8 mouse cellular contexts compared by ENCODE assay signal in the genomic region with DNA sequence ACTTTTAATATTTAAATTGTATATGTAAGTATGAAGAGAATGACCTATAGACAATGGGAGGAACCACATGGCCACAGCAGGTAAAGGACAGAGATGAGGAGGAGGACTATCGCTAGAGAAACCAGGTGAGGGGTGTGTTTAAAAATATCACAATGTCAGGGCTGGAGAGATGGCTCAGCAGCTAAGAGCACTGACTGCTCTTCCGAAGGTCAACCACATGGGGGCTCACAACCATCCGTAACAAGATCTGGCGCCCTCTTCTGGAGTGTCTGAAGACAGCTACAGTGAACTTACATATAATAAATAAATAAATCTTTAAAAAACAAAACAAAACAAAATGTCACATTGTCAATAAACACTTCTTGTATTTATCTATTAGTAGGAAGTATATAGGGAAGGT.
DNase-seq lines count a peak whose midpoint lies in the region; ATAC-seq and TF ChIP-seq lines count a peak whose summit lies in the region.
"Not testable (repeated sequence)": the region's sequence is repeated elsewhere in the genome, so short reads cannot be mapped to it uniquely, and the experiment has no call there.

No protein-coding gene starts in this region.

- not testable (repeated sequence) for H3K36me3 ChIP-seq in hindbrain, postnatal 0 days (ENCODE audit: insufficient read depth, low read length)

- H3K27me3 ChIP-seq in hindbrain, postnatal 0 days (ENCODE audit: insufficient read depth, low read length) = not testable (repeated sequence)

- H3K27ac ChIP-seq in embryonic fibroblast, embryonic 13.5 days (ENCODE audit: insufficient read depth, low read length); hindbrain, postnatal 0 days; left cerebral cortex, adult 2 months: not testable (repeated sequence)

- 11% methylated on average over 4 of the region's 4 CpGs for WGBS in hindbrain, postnatal 0 days

- not testable (repeated sequence) for TF ChIP-seq POLR2A in embryonic fibroblast, embryonic 13.5 days (IDR thresholded peaks at IDR 0.05; ENCODE audit: low read depth, low read length)

- ATAC-seq in hindbrain, postnatal 0 days = not testable (repeated sequence)

- not testable (repeated sequence) for H3K4me2 ChIP-seq in hindbrain, postnatal 0 days (ENCODE audit: low read depth, low read length)

- H3K4me3 ChIP-seq in embryonic fibroblast, embryonic 13.5 days (ENCODE audit: insufficient read depth, low read length); hindbrain, postnatal 0 days (ENCODE audit: low read length); left cerebral cortex, adult 2 months: not testable (repeated sequence)

- peak; percentile 30; the same call in 1 of the 2 replicates for TF ChIP-seq CTCF in embryonic fibroblast, embryonic 13.5 days (IDR thresholded peaks at IDR 0.05; ENCODE audit: borderline replicate concordance, insufficient read depth, low read length)
- TF ChIP-seq CTCF in hindbrain, postnatal 0 days (IDR thresholded peaks at IDR 0.05; ENCODE audit: low read depth) = peak; percentile 58
- TF ChIP-seq CTCF in left cerebral cortex, adult 2 months (IDR thresholded peaks at IDR 0.05) = peak; percentile 35

- H3K4me1 ChIP-seq in embryonic fibroblast, embryonic 13.5 days (ENCODE audit: control insufficient read depth, insufficient read depth, low read length); hindbrain, postnatal 0 days (ENCODE audit: insufficient read depth, low read length): not testable (repeated sequence)

- H3K9me3 ChIP-seq in hindbrain, postnatal 0 days (ENCODE audit: low read length) = not testable (repeated sequence)

- H3K9ac ChIP-seq in hindbrain, postnatal 0 days (replicated peaks; ENCODE audit: low read length) = not testable (repeated sequence)

- DNase-seq in 416B (ENCODE audit: low read depth) (peak; percentile 51), WW6 (ENCODE audit: low read depth, low spot score) (peak; percentile 4)
- peak; percentile 10 for DNase-seq in brain, adult 2 months (ENCODE audit: low read depth, low spot score)
- DNase-seq in hindbrain, postnatal 0 days (ENCODE audit: low spot score); left cerebral cortex, adult 2 months (ENCODE audit: extremely low spot score in 1 of 2, low spot score in 2 of 2): not testable (repeated sequence)
- DNase-seq in lung, postnatal 25 days (ENCODE audit: low spot score) = peak; percentile 1
- DNase-seq in thymus, postnatal 0 days (ENCODE audit: low spot score) = peak; percentile 1

- intact Hi-C loops in left cerebral cortex, adult 2 months (cut with DNase I) = not testable (repeated sequence)
